Comparison of ENCODE assay signal across 14 mouse cellular contexts in the genomic region with DNA sequence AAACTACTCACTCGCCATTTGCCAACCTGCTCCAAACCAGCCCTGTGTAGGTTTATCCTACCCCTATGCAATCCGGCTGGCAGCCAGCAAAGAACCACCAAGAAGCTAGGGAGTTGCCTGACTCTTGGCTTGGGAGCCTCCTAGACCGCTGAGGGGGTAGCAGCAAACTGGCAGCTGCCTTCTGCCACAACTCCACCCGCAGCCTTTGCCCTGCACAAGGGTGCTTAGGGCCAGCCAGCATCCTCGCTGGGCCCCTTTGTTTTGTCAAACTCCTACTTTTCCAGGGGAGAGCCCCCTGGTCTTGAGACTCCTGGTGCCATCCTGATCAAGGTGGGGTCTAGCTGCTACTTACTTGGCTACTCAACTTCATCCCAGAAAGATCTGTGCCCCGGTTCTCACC. TPM values are rescaled to one million over a fixed set of nuclear protein-coding genes. Genes with fewer than 3 reads are reported as not detected.
DNase-seq lines count a peak whose midpoint lies in the region; ATAC-seq lines count a peak whose summit lies in the region.
"Had no signal": no experiment of that assay in that cellular context is flagged by ENCODE, and none has a peak within 500 bp of the region (broad histone marks: within the 10 kb centered on the region; RNA-seq: fewer than 3 reads in every experiment).

No protein-coding gene starts in this region.

- intact Hi-C loops in heart, postnatal 14 days (cut with DNase I): no loop called here

- ATAC-seq in heart, embryonic 13.5 days (ENCODE audit: extremely low read depth, insufficient number of reproducible peaks, low FRiP score, low TSS enrichment): no peak
- ATAC-seq in kidney, embryonic 15.5 days (replicated peaks; ENCODE audit: low FRiP score): no peak
- no peak for ATAC-seq in neural tube, embryonic 13.5 days (ENCODE audit: low read depth)
- ATAC-seq in megakaryocyte, adult 5-6 weeks (ENCODE audit: poor library complexity, severe bottlenecking): no peak

- no peaks in the 10 kb centered on the region for H3K9me3 ChIP-seq in heart, embryonic 13.5 days
- no peaks in the 10 kb centered on the region for H3K9me3 ChIP-seq in hindbrain, embryonic 10.5 days
- no peaks in the 10 kb centered on the region for H3K9me3 ChIP-seq in kidney, embryonic 15.5 days (replicated peaks)
- no peaks in the 10 kb centered on the region for H3K9me3 ChIP-seq in neural tube, embryonic 13.5 days
- H3K9me3 ChIP-seq: heart, embryonic 15.5 days had no signal

- H3K4me3 ChIP-seq in heart, embryonic 13.5 days: no peak overlapping the region
- H3K4me3 ChIP-seq in hindbrain, embryonic 10.5 days: 0 out of 2 replicates have a peak overlapping the region, but pooled peaks have one; percentile 20
- H3K4me3 ChIP-seq in kidney, embryonic 15.5 days (replicated peaks): no peak overlapping the region
- peak overlapping the region; percentile 18; the same call in 1 of the 2 replicates for H3K4me3 ChIP-seq in neural tube, embryonic 13.5 days
- H3K4me3 ChIP-seq: heart, embryonic 15.5 days had no signal

- H3K27ac ChIP-seq in heart, embryonic 13.5 days (replicated peaks): no peak overlapping the region
- H3K27ac ChIP-seq in hindbrain, embryonic 10.5 days: peak overlapping the region; percentile 23; the same call in 1 of the 2 replicates
- H3K27ac ChIP-seq in kidney, embryonic 15.5 days: peak overlapping the region; percentile 98
- peak overlapping the region; percentile 82 for H3K27ac ChIP-seq in neural tube, embryonic 13.5 days (replicated peaks)
- H3K27ac ChIP-seq: heart, embryonic 15.5 days had no signal

- peak overlapping the region; percentile 26 for H3K4me2 ChIP-seq in heart, embryonic 13.5 days
- H3K4me2 ChIP-seq in kidney, embryonic 15.5 days: peak overlapping the region; percentile 45
- peak overlapping the region; percentile 48 for H3K4me2 ChIP-seq in neural tube, embryonic 13.5 days

- WGBS in heart, embryonic 13.5 days: 7% methylated on average over 6 of the region's 6 CpGs
- 4% methylated on average over 6 of the region's 6 CpGs for WGBS in hindbrain, embryonic 10.5 days
- WGBS in kidney, embryonic 15.5 days: 19% methylated on average over 6 of the region's 6 CpGs
- 10% methylated on average over 6 of the region's 6 CpGs for WGBS in neural tube, embryonic 13.5 days

- H3K27me3 ChIP-seq in heart, embryonic 13.5 days (replicated peaks): peaks cover 100% of the 10 kb centered on the region
- peaks cover 100% of the 10 kb centered on the region for H3K27me3 ChIP-seq in hindbrain, embryonic 10.5 days (ENCODE audit: insufficient read depth, poor library complexity, severe bottlenecking)
- H3K27me3 ChIP-seq in kidney, embryonic 15.5 days: no peaks in the 10 kb centered on the region
- H3K27me3 ChIP-seq in neural tube, embryonic 13.5 days: no peaks in the 10 kb centered on the region

- H3K9ac ChIP-seq in heart, embryonic 13.5 days: no peak overlapping the region
- no peak overlapping the region for H3K9ac ChIP-seq in kidney, embryonic 15.5 days
- peak overlapping the region; percentile 60 for H3K9ac ChIP-seq in neural tube, embryonic 13.5 days
- H3K9ac ChIP-seq: heart, embryonic 15.5 days had no signal

- DNase-seq in heart, postnatal 14 days: no peak
- DNase-seq in hindbrain, embryonic 10.5 days (ENCODE audit: low spot score): no peak
- no peak for DNase-seq in spleen, adult 12 weeks (ENCODE audit: low spot score)
- DNase-seq in left cerebral cortex, adult 9 months (ENCODE audit: low spot score in 2 of 2): no peak
- DNase-seq: B cell, adult 2 months; cerebellum, postnatal 36 days; gastrocnemius, postnatal 10 days; right cerebral cortex, postnatal 25 days had no signal

- no peaks in the 10 kb centered on the region for H3K4me1 ChIP-seq in heart, embryonic 13.5 days
- H3K4me1 ChIP-seq in hindbrain, embryonic 10.5 days (replicated peaks): no peaks in the 10 kb centered on the region; the same call in 1 of the 2 replicates
- peaks cover 100% of the 10 kb centered on the region for H3K4me1 ChIP-seq in kidney, embryonic 15.5 days
- peaks cover 100% of the 10 kb centered on the region for H3K4me1 ChIP-seq in neural tube, embryonic 13.5 days (replicated peaks)

- H3K36me3 ChIP-seq in heart, embryonic 13.5 days: no peaks in the 10 kb centered on the region
- no peaks in the 10 kb centered on the region for H3K36me3 ChIP-seq in hindbrain, embryonic 10.5 days
- H3K36me3 ChIP-seq in kidney, embryonic 15.5 days: 0 out of 2 replicates have a peak, but pooled peaks cover 10% of the 10 kb centered on the region
- peaks cover 14% of the 10 kb centered on the region for H3K36me3 ChIP-seq in neural tube, embryonic 13.5 days
- H3K36me3 ChIP-seq: heart, embryonic 15.5 days had no signal

RNA-seq across cellular contexts. Expression of gene Hoxa4, which starts 6.9 kb away (rescaled TPM):
- polyA plus RNA-seq in heart, embryonic 13.5 days (2015; fragmentation: Nextera tagmentation; extraction: Ambion mirVana): 0.71 and 0.74 TPM in 2 replicates
- under 1 TPM; 0.44 to 0.62 TPM for total RNA-seq in heart, postnatal 14 days (2021)
- 0.14 and 4.3 TPM in 2 replicates for polyA plus RNA-seq in hindbrain, embryonic 10.5 days (2016; fragmentation: Nextera tagmentation; extraction: Ambion mirVana)
- 1.5 and 1.8 TPM in 2 replicates for polyA plus RNA-seq in kidney, embryonic 15.5 days (2015; fragmentation: Nextera tagmentation; extraction: Ambion mirVana)
- polyA plus RNA-seq in neural tube, embryonic 13.5 days (2015; fragmentation: Nextera tagmentation; extraction: Ambion mirVana): 5.7 and 5.8 TPM in 2 replicates
- 0.27 TPM in 1 of 2 replicates, not detected in the other for total RNA-seq in megakaryocyte, adult 5-6 weeks (2015)
- 0.28 TPM in 1 of 2 replicates, not detected in the other for total RNA-seq in megakaryocyte, adult 5-6 weeks (2017)
- total RNA-seq: MEL had no signal

RNA-seq across cellular contexts. Expression of gene 5730596B20Rik, which starts 7.4 kb away (rescaled TPM):
- 0.15 and 0.33 TPM in 2 replicates for polyA plus RNA-seq in heart, embryonic 13.5 days (2015; fragmentation: Nextera tagmentation; extraction: Ambion mirVana)
- under 1 TPM; 0.17 to 0.20 TPM for total RNA-seq in heart, postnatal 14 days (2021)
- 0.90 and 3.6 TPM in 2 replicates for polyA plus RNA-seq in hindbrain, embryonic 10.5 days (2016; fragmentation: Nextera tagmentation; extraction: Ambion mirVana)
- 2.1 and 2.4 TPM in 2 replicates for polyA plus RNA-seq in kidney, embryonic 15.5 days (2015; fragmentation: Nextera tagmentation; extraction: Ambion mirVana)
- polyA plus RNA-seq in neural tube, embryonic 13.5 days (2015; fragmentation: Nextera tagmentation; extraction: Ambion mirVana): 3.5 and 4.1 TPM in 2 replicates
- not detected in 2 replicates for total RNA-seq in megakaryocyte, adult 5-6 weeks (2015)
- total RNA-seq in megakaryocyte, adult 5-6 weeks (2017): not detected in 2 replicates
- total RNA-seq: MEL had no signal

RNA-seq across cellular contexts. Expression of gene Hoxa5, which starts 19.7 kb away (rescaled TPM):
- polyA plus RNA-seq in heart, embryonic 13.5 days (2015; fragmentation: Nextera tagmentation; extraction: Ambion mirVana): 3.6 and 5.9 TPM in 2 replicates
- 1 to 10 TPM; 1.4 to 2.1 TPM for total RNA-seq in heart, postnatal 14 days (2021)
- polyA plus RNA-seq in hindbrain, embryonic 10.5 days (2016; fragmentation: Nextera tagmentation; extraction: Ambion mirVana): 1.8 TPM in 1 of 2 replicates, not detected in the other
- polyA plus RNA-seq in kidney, embryonic 15.5 days (2015; fragmentation: Nextera tagmentation; extraction: Ambion mirVana): 11.0 and 11.5 TPM in 2 replicates
- 44.7 and 66.8 TPM in 2 replicates for polyA plus RNA-seq in neural tube, embryonic 13.5 days (2015; fragmentation: Nextera tagmentation; extraction: Ambion mirVana)
- 0.09 and 0.13 TPM in 2 replicates for total RNA-seq in megakaryocyte, adult 5-6 weeks (2015)
- total RNA-seq in megakaryocyte, adult 5-6 weeks (2017): 0.18 TPM in 1 of 2 replicates, not detected in the other
- total RNA-seq: MEL had no signal

RNA-seq across cellular contexts. Expression of gene Hoxa2, which starts 20.0 kb away (rescaled TPM):
- 1.5 and 2.5 TPM in 2 replicates for polyA plus RNA-seq in heart, embryonic 13.5 days (2015; fragmentation: Nextera tagmentation; extraction: Ambion mirVana)
- under 1 TPM; 0.24 to 0.76 TPM for total RNA-seq in heart, postnatal 14 days (2021)
- polyA plus RNA-seq in hindbrain, embryonic 10.5 days (2016; fragmentation: Nextera tagmentation; extraction: Ambion mirVana): 31.4 and 56.9 TPM in 2 replicates
- 2.2 and 3.6 TPM in 2 replicates for polyA plus RNA-seq in kidney, embryonic 15.5 days (2015; fragmentation: Nextera tagmentation; extraction: Ambion mirVana)
- polyA plus RNA-seq in neural tube, embryonic 13.5 days (2015; fragmentation: Nextera tagmentation; extraction: Ambion mirVana): 11.9 and 13.7 TPM in 2 replicates
- total RNA-seq in megakaryocyte, adult 5-6 weeks (2015): not detected in 2 replicates
- not detected in 2 replicates for total RNA-seq in megakaryocyte, adult 5-6 weeks (2017)
- total RNA-seq: MEL had no signal

RNA-seq across cellular contexts. Expression of gene Hoxa6, which starts 23.9 kb away (rescaled TPM):
- 0.40 TPM in 1 of 2 replicates, not detected in the other for polyA plus RNA-seq in heart, embryonic 13.5 days (2015; fragmentation: Nextera tagmentation; extraction: Ambion mirVana)
- total RNA-seq in heart, postnatal 14 days (2021): not detected
- polyA plus RNA-seq in hindbrain, embryonic 10.5 days (2016; fragmentation: Nextera tagmentation; extraction: Ambion mirVana): not detected in 2 replicates
- polyA plus RNA-seq in kidney, embryonic 15.5 days (2015; fragmentation: Nextera tagmentation; extraction: Ambion mirVana): 4.2 and 4.3 TPM in 2 replicates
- 20.3 and 25.8 TPM in 2 replicates for polyA plus RNA-seq in neural tube, embryonic 13.5 days (2015; fragmentation: Nextera tagmentation; extraction: Ambion mirVana)
- total RNA-seq in megakaryocyte, adult 5-6 weeks (2015): not detected in 2 replicates
- total RNA-seq in megakaryocyte, adult 5-6 weeks (2017): not detected in 2 replicates
- total RNA-seq: MEL had no signal
- polyA plus RNA-seq: heart, embryonic 15.5 days had no signal

Comparison
In these comparisons a context has a peak if more than half of its experiments do, and no peak if none do; other contexts are left out.
1. H3K4me3 ChIP-seq: peak in hindbrain, embryonic 10.5 days (single experiment) and neural tube, embryonic 13.5 days (single experiment); none in heart, embryonic 13.5 days (single experiment) and kidney, embryonic 15.5 days (single experiment).
2. Peak in every context shown above with its lines, with median percentiles within 50 percentile points of each other: H3K4me2 ChIP-seq.